Mouse (Mus musculus): ENCODE measurements around the gene Galnt4.
"Not testable (repeated sequence)": the region's sequence is repeated elsewhere in the genome, so short reads cannot be mapped to it uniquely, and the experiment has no call there.

Gene Galnt4

DNA sequence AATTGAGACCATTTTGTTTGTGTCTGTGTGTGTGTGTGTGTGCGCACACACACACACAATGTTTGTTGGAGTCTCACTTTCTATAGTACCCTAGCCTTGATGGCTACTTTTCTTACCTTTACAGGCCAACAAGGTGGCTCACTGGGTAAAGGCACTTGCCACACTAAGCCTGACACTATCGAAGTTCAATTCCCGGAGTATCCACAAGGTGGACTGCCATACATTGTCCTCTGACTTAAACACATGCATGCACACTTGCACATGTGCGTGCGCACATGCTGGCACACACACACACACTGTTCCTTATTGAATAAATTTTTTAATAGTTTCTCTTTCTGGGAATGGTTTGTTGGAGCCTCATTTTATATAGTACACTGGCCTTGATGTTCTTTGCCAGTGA is 48.8 kb downstream of the Galnt4 start:
- no peak for DNase-seq (ENCODE audit: low spot score in 2 of 2)

DNA sequence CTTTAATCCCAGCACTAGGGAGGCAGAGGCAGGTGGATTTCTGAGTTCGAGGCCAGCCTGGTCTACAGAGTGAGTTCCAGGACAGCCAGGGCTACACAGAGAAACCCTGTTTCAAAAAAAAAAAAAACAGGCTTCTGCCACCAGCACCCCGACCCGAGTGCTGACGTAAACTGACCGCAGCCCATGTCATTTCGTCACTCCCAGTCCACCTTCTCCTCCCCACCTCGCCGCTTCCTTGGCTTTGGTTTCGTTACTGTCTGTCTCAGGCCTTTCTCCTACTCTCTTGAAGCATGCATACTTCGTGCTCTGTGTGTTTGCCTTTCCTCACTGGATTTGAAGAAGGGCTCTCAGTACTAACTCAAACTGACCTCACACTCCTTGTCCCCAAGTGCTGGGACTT is 49.7 kb downstream of the Galnt4 start:
- not testable (repeated sequence) for DNase-seq (ENCODE audit: low spot score in 2 of 2)

DNA sequence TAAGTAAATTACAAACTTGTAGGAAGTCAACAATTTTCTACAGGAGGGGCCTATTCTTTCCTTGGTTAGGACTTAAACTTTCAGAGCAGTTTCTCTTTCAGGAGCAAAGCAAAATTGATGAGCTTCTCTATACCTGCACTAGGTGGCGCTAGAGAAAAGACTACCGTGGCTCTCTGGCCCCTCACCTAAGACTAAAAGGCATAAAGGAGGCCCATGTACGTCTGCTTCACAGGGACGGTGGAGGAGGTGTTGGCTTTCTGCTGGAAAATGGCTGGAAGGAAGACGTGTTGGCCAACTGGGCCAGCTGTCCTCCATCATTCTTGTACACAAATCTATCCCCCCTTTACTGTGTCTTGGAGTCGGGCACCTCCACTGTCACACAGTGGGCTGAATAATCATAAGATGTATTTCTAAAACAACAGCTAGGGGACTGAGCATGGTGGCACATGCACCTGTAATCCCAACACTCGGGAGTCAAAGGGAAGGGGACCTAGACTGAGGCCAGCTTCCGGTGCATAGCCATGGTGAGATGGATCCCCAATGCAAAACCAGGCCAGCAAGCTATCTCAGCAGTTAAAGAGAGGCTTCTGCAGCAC is 54.1 kb downstream of the Galnt4 start:
- no peak for DNase-seq (ENCODE audit: low spot score in 2 of 2)
